Mouse (Mus musculus): ENCODE measurements at regions not wholly inside any gene's neighbourhood (a gene's known extent, or its start where the extent isn't known, plus 50 kb on each side); places are given as distances from the start of the nearest gene placed in this dataset.

- WGBS: 65% methylated on average over 12 of the region's 12 CpGs
- DNase-seq (ENCODE audit: low spot score, missing footprints) (no peak), ATAC-seq (ENCODE audit: low FRiP score) (no peak)
- H3K4me2 ChIP-seq: no peak overlapping the region
- H3K9me3 ChIP-seq (ENCODE audit: control insufficient read depth, low read length): no peaks in the 10 kb centered on the region
- H3K4me3 ChIP-seq (ENCODE audit: low read depth, low read length): no peak overlapping the region
- no peaks in the 10 kb centered on the region for H3K36me3 ChIP-seq (ENCODE audit: control insufficient read depth, insufficient read depth, low read length)
- no peak overlapping the region for H3K9ac ChIP-seq (ENCODE audit: low read length)
- no peak overlapping the region for H3K27ac ChIP-seq (ENCODE audit: low read depth, low read length)
- H3K4me1 ChIP-seq (ENCODE audit: control insufficient read depth, insufficient read depth, low read length): no peaks in the 10 kb centered on the region
- H3K27me3 ChIP-seq (ENCODE audit: control insufficient read depth, insufficient read depth, low read length): no peaks in the 10 kb centered on the region
These were observed 144.1 kb downstream of the Basp1 start for GRCm38 (mm10) chr15:25269345-25269996.

- ATAC-seq (ENCODE audit: low FRiP score) (no peak), DNase-seq (ENCODE audit: low spot score, missing footprints) (no peak)
- H3K9ac ChIP-seq (ENCODE audit: low read length): no peak overlapping the region
- H3K27me3 ChIP-seq (ENCODE audit: control insufficient read depth, insufficient read depth, low read length): no peaks in the 10 kb centered on the region
- no peaks in the 10 kb centered on the region for H3K4me1 ChIP-seq (ENCODE audit: control insufficient read depth, insufficient read depth, low read length)
- no peak overlapping the region for H3K4me2 ChIP-seq
- H3K27ac ChIP-seq (ENCODE audit: low read depth, low read length): no peak overlapping the region
- H3K4me3 ChIP-seq (ENCODE audit: low read depth, low read length): no peak overlapping the region
- no peaks in the 10 kb centered on the region for H3K36me3 ChIP-seq (ENCODE audit: control insufficient read depth, insufficient read depth, low read length)
- 79% methylated on average over 2 of the region's 2 CpGs for WGBS
- no peaks in the 10 kb centered on the region for H3K9me3 ChIP-seq (ENCODE audit: control insufficient read depth, low read length)
These were observed 145.1 kb downstream of the Basp1 start for GRCm38 (mm10) chr15:25268436-25268835.

- Histone ChIP-seq H3K4me2 (no peak overlapping the region), H3K4me1 (ENCODE audit: control insufficient read depth, insufficient read depth, low read length) (no peaks in the 10 kb centered on the region), H3K27ac (ENCODE audit: low read depth, low read length) (no peak overlapping the region), H3K27me3 (ENCODE audit: control insufficient read depth, insufficient read depth, low read length) (no peaks in the 10 kb centered on the region), H3K36me3 (ENCODE audit: control insufficient read depth, insufficient read depth, low read length) (no peaks in the 10 kb centered on the region), H3K9ac (ENCODE audit: low read length) (no peak overlapping the region), H3K4me3 (ENCODE audit: low read depth, low read length) (no peak overlapping the region), H3K9me3 (ENCODE audit: control insufficient read depth, low read length) (no peaks in the 10 kb centered on the region)
- ATAC-seq (ENCODE audit: low FRiP score): no peak
- no peak for DNase-seq (ENCODE audit: low spot score, missing footprints)
- 95% methylated on average over 3 of the region's 3 CpGs for WGBS
These were observed 146.1 kb downstream of the Basp1 start for GRCm38 (mm10) chr15:25267509-25267908.

GRCm38 (mm10) chr15:25252648-25253567 lies 160.7 kb downstream of the Basp1 start:
- H3K36me3 ChIP-seq (ENCODE audit: control insufficient read depth, insufficient read depth, low read length): no peaks in the 10 kb centered on the region
- H3K4me3 ChIP-seq (ENCODE audit: low read depth, low read length): no peak overlapping the region
- ATAC-seq (ENCODE audit: low FRiP score) (peak; percentile 80), DNase-seq (ENCODE audit: low spot score, missing footprints) (no peak)
- no peak overlapping the region; the same call in 1 of the 2 replicates for H3K27ac ChIP-seq (ENCODE audit: low read depth, low read length)
- WGBS: 80% methylated on average over 13 of the region's 13 CpGs
- H3K27me3 ChIP-seq (ENCODE audit: control insufficient read depth, insufficient read depth, low read length): no peaks in the 10 kb centered on the region
- no peaks in the 10 kb centered on the region for H3K9me3 ChIP-seq (ENCODE audit: control insufficient read depth, low read length)
- H3K4me1 ChIP-seq (ENCODE audit: control insufficient read depth, insufficient read depth, low read length): no peaks in the 10 kb centered on the region
- H3K9ac ChIP-seq (ENCODE audit: low read length): no peak overlapping the region
- no peak overlapping the region for H3K4me2 ChIP-seq

- ATAC-seq (ENCODE audit: low FRiP score) (no peak), DNase-seq (ENCODE audit: low spot score, missing footprints) (peak; percentile 70)
- Histone ChIP-seq H3K4me2 (no peak overlapping the region), H3K36me3 (ENCODE audit: control insufficient read depth, insufficient read depth, low read length) (no peaks in the 10 kb centered on the region), H3K9me3 (ENCODE audit: control insufficient read depth, low read length) (no peaks in the 10 kb centered on the region), H3K4me3 (ENCODE audit: low read depth, low read length) (no peak overlapping the region), H3K4me1 (ENCODE audit: control insufficient read depth, insufficient read depth, low read length) (no peaks in the 10 kb centered on the region), H3K27me3 (ENCODE audit: control insufficient read depth, insufficient read depth, low read length) (no peaks in the 10 kb centered on the region), H3K9ac (ENCODE audit: low read length) (no peak overlapping the region), H3K27ac (ENCODE audit: low read depth, low read length) (no peak overlapping the region)
- WGBS: 91% methylated on average over 8 of the region's 8 CpGs
These were observed 167.9 kb downstream of the Basp1 start for GRCm38 (mm10) chr15:25245631-25246030.

GRCm38 (mm10) chr15:25237665-25238664 lies 175.6 kb downstream of the Basp1 start:
- no peaks in the 10 kb centered on the region for H3K4me1 ChIP-seq (ENCODE audit: control insufficient read depth, insufficient read depth, low read length)
- no peak overlapping the region for H3K4me3 ChIP-seq (ENCODE audit: low read depth, low read length)
- no peaks in the 10 kb centered on the region for H3K27me3 ChIP-seq (ENCODE audit: control insufficient read depth, insufficient read depth, low read length)
- peak; percentile 78 for DNase-seq (ENCODE audit: low spot score, missing footprints)
- no peaks in the 10 kb centered on the region for H3K9me3 ChIP-seq (ENCODE audit: control insufficient read depth, low read length)
- no peaks in the 10 kb centered on the region for H3K36me3 ChIP-seq (ENCODE audit: control insufficient read depth, insufficient read depth, low read length)
- 0 out of 2 replicates have a peak, but pooled peaks have one; percentile 24 for ATAC-seq (ENCODE audit: low FRiP score)
- whole genome bisulfite sequencing: 86% methylated on average over 18 of the region's 18 CpGs
- H3K9ac ChIP-seq (ENCODE audit: low read length): no peak overlapping the region
- no peak overlapping the region for H3K27ac ChIP-seq (ENCODE audit: low read depth, low read length)
- H3K4me2 ChIP-seq: no peak overlapping the region

- Histone ChIP-seq H3K9me3 (ENCODE audit: control insufficient read depth, low read length) (no peaks in the 10 kb centered on the region), H3K4me2 (no peak overlapping the region), H3K4me3 (ENCODE audit: low read depth, low read length) (no peak overlapping the region), H3K27me3 (ENCODE audit: control insufficient read depth, insufficient read depth, low read length) (no peaks in the 10 kb centered on the region), H3K4me1 (ENCODE audit: control insufficient read depth, insufficient read depth, low read length) (no peaks in the 10 kb centered on the region), H3K36me3 (ENCODE audit: control insufficient read depth, insufficient read depth, low read length) (no peaks in the 10 kb centered on the region), H3K9ac (ENCODE audit: low read length) (no peak overlapping the region), H3K27ac (ENCODE audit: low read depth, low read length) (no peak overlapping the region)
- ATAC-seq (ENCODE audit: low FRiP score) (no peak), DNase-seq (ENCODE audit: low spot score, missing footprints) (peak; percentile 57)
- WGBS: 79% methylated on average over 6 of the region's 6 CpGs
These were observed 177.3 kb downstream of the Basp1 start for GRCm38 (mm10) chr15:25236191-25236723.

GRCm38 (mm10) chr15:25234064-25234700 lies 179.4 kb downstream of the Basp1 start:
- no peak for ATAC-seq (ENCODE audit: low FRiP score)

More at GRCm38 (mm10) chr15:25234064-25234700, 179.4 kb downstream of the Basp1 start:
- Histone ChIP-seq H3K36me3 (ENCODE audit: control insufficient read depth, insufficient read depth, low read length) (no peaks in the 10 kb centered on the region), H3K4me2 (no peak overlapping the region), H3K4me1 (ENCODE audit: control insufficient read depth, insufficient read depth, low read length) (no peaks in the 10 kb centered on the region), H3K9me3 (ENCODE audit: control insufficient read depth, low read length) (no peaks in the 10 kb centered on the region), H3K27me3 (ENCODE audit: control insufficient read depth, insufficient read depth, low read length) (no peaks in the 10 kb centered on the region), H3K4me3 (ENCODE audit: low read depth, low read length) (no peak overlapping the region), H3K9ac (ENCODE audit: low read length) (no peak overlapping the region), H3K27ac (ENCODE audit: low read depth, low read length) (no peak overlapping the region)
- DNase-seq (ENCODE audit: low spot score, missing footprints): no peak
- WGBS: 95% methylated on average over 10 of the region's 10 CpGs

All from midbrain, embryonic 11.5 days (tissue).